Mouse (Mus musculus) R1 (cell line): ENCODE results near the gene Asgr1.
"Not testable (repeated sequence)": the region's sequence is repeated elsewhere in the genome, so short reads cannot be mapped to it uniquely, and the experiment has no call there.

Experiments
- DNase-seq: peaks from one replicate; pipeline ENCODE4 v3.0.0-alpha.2; 2018; ENCODE audit warnings: low read depth, low spot score

The Asgr1 gene

DNA sequence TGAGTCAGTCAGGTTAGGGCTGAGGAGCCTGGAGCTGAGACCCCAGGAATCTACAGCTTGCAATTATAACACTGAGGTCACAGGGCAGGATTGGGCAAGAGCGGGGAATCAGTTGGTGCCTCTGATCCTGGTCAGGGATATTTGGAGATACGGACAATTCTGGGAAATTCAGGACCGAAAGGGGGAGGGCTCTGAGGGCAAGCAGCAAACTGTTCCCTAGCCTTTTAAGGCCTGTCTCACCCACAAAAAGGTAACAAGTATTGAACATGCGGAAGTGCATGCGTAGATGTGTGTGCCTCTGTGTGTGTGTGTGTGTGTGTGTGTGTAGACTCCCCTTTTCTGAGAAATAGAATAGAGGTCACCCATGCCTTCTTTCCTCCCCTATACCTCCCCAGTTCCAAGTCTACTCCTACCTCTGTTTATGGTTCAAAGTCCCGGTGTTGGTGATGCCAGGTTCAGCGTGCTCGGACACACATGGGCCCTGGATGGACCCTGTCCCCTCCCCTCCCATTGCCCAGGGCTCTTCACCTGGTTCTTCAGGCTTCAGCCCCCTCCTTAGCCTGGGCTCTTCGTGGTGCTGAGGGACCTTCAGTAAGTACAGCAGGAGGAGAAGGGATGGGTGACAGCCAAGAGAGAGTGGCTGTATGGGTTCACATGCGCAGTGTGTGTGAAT lies at the start of gene Asgr1:
Gene Asgr1 (plus strand): TSS at position 188 of the 673 bp plus-strand sequence.
- DNase-seq, result no peak

DNA sequence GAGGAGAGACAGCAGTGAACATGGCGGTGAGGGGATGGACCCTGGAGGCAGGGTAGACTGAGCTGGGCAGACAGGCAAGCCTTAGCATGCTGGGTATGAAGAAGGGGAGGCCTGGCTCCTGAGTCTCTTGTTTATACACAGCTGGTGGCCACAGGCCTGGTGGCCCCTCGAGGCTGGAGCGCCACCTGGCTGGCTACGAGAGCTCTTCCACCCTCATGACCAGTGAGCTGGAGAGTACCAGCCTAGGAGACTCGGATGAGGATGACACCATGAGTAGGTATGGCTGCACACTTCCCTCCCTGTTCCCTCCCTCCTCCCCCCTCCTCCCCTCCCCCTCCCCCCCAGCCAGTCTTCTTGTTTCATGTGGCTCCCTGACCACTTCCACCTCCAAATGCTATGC lies 48.4 kb upstream of the Asgr1 start:
- peak; percentile 63 for DNase-seq

DNA sequence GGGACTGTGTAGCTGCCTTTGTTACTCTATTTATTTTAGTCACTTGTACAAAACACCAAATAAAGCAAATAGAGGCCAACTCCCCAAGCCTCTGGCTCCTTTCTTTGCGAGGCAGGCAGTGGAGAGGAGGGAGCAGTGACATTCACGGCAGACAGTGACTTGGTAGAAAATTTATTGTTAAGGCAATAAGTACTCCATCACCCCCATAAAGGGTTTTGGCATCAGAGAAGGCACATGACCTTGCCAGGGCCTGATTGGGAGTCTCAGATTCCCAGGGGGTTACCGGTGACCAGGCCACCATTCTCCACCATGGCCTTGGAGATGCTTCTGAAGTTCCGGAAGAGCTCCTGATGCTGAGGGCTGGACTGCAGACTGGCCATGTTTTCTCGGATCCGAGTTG lies 43.9 kb upstream of the Asgr1 start:
- no peak for DNase-seq

GRCm38 (mm10) chr11:70010548-70010947 lies 43.3 kb upstream of the Asgr1 start:
- no peak for DNase-seq

- DNase-seq, result no peak
Measured at GRCm38 (mm10) chr11:70010961-70011360, 42.9 kb upstream of the Asgr1 start.

GRCm38 (mm10) chr11:70012931-70013330 lies 41.0 kb upstream of the Asgr1 start:
- DNase-seq, result no peak

- no peak for DNase-seq
Measured at GRCm38 (mm10) chr11:70013408-70013807, 40.5 kb upstream of the Asgr1 start.

GRCm38 (mm10) chr11:70014051-70014450 lies 39.8 kb upstream of the Asgr1 start:
- DNase-seq, result no peak

GRCm38 (mm10) chr11:70014880-70015558 lies 38.9 kb upstream of the Asgr1 start, which contains the start of gene Acadvl:
Gene Acadvl, minus strand, starts transcription at chr11:70015411.
- peak; percentile 89 for DNase-seq

GRCm38 (mm10) chr11:70015677-70016076 lies 38.2 kb upstream of the Asgr1 start:
- no peak for DNase-seq

DNA sequence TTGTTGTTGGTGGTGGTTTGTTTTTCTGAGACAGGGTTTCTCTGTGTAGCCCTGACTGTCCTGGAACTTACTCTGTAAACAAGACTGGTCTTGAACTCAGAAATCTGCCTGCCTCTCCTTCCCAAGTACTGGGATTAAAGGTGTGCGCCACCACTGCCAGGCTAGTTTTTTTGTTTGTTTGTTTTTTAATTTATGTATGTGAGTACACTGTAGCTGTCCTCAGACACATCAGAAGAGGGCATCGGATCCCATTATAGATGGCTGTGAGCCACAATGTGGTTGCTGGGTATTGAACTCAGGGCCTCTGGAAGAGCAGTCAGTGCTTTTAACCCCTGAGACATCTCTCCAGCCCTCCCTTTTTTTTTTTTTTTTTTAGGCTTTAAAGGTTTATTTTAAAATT lies 37.7 kb upstream of the Asgr1 start:
- DNase-seq, result not testable (repeated sequence)

DNA sequence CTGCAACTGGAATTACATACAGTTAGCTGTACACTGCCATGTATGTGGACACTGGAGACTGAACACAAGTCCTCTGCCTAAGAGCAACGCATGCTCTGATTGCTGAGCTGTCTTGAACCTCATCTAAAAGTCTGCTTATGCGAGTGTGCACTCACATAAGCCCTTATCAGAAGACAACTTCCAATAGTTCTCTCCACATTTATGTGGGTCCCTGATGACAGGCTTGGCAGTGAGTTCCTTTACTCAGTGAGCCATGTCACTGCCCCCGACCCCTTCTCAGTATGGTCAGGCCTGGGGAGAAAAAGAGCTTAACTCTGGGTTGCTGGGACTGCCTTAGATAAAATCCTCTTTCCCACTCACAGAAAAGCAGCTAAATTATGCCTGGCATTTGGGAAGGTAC lies 37.2 kb upstream of the Asgr1 start, which contains the start of gene Dlg4:
Gene Dlg4 (plus strand): TSS at position 274 of the 400 bp plus-strand sequence.
- DNase-seq, result no peak

GRCm38 (mm10) chr11:70017199-70017767 lies 36.6 kb upstream of the Asgr1 start:
- DNase-seq, result no peak

GRCm38 (mm10) chr11:70018131-70018990 lies 35.5 kb upstream of the Asgr1 start:
- DNase-seq, result peak; percentile 35

- no peak for DNase-seq
Measured at GRCm38 (mm10) chr11:70019495-70020021, 34.3 kb upstream of the Asgr1 start.

GRCm38 (mm10) chr11:70020022-70020631 lies 33.8 kb upstream of the Asgr1 start:
- no peak for DNase-seq

DNA sequence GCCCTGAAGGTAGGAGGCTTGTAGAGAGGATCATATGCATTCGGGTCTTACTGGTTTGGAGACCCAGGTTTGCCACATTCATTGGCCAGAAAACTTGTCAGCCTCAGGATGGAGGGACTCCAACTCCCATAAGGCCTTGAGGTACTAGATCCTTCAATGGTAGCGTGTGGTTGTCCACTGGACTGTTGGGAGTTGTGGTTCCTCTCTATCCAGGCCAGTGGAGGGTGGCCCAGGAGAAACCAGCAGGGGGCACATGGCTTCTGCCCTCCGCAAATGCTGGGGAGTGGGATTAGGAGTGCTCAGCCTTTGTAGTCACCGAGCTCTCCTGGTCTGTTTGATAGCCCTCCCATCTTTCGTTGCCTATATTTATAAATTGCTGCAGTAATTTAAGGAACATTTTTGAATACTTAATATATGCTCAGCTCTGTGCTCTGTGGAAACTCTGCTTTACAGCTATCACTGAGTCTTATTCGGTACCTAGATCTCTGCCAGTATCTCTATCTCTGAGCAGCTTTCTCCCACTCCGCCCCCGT lies 33.1 kb upstream of the Asgr1 start:
- DNase-seq, result peak; percentile 91

- peak; percentile 99 for DNase-seq
Measured at GRCm38 (mm10) chr11:70021264-70022132, 32.4 kb upstream of the Asgr1 start.

DNA sequence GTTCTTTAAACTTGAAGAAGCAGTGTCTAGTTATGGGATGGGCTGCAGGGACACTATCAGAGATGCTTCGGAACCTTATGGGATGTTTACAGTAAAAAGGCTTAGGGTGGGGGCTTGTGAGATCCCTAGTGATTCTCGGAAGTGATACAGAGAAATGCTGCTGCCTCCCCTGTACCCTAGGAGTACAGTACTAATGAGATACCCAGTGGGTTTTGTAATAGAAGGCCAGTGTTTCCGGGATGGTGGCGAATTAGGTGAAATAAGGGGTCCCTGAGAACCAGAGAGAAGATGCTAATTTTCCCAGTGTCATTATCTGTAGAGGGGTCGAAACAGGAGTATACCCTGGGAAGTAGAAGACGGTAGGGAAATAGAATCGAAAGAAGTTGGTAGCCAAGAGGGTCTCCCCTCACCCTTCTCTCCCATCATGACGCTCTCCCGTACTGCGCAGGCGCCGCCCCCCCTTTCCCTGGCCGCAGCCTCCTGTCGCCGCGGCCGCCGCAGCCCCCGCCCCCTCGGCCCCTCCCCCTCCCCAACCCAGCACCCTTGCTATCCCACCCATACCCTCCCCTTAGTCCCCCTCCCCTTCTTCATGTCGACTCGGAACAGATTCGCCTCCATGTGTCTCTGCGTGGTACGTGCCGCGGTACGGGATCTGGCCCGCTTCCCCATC lies 30.3 kb upstream of the Asgr1 start:
- no peak for DNase-seq
